Mouse (Mus musculus) CD4-positive, CD25-positive, alpha-beta regulatory T cell (primary cell): ENCODE results near the gene Oaz2. TPM values are rescaled to one million over a fixed set of nuclear protein-coding genes. Genes with fewer than 3 reads are reported as not detected.

Experiments used
- polyA plus RNA-seq: library from polyadenylated mRNA; unstranded; fragments of 100-300 nt; shearing (Covaris generic); gene quantifications from one replicate; pipeline ENCODE4 v1.2.1, GENCODE M21; 2017

The Oaz2 gene
- 102 TPM for polyA plus RNA-seq

DNA sequence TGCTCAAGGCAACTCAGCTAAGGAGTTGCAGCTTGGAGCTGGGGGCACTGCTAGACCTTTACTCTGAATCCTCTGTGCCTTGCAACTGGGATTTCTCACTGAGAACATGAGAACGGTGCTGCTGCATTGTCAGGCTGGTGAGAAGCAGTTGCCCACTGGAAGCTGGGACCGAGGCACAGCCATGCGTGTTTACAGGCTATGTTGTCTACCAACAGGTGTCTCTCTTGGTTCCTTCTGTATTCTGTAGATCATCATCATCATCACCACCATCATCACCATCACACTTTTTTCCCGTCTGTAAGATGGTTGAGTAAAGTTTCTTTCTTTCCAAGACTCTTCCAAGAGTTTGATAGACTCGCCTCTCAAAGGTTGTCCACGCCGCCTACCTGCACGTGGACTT is at the start of gene Oaz2:
TSS of gene Oaz2 (plus strand) at position 301 of the 400 bp plus-strand sequence.

GRCm38 (mm10) chr9:65629025-65629766 is 38.6 kb upstream of the Oaz2 start, which contains the start of gene Rbpms2:
Gene Rbpms2 (plus strand): TSS chr9:65629648.

Other genes starting within 250 kb of the Oaz2 start
- not detected for gene Slc51b, start 245.0 kb upstream of the Oaz2 start, polyA plus RNA-seq
- gene Mtfmt, start 232.2 kb upstream of the Oaz2 start, polyA plus RNA-seq: 36.4 TPM
- gene Spg21, start 207.1 kb upstream of the Oaz2 start, polyA plus RNA-seq: 135 TPM
- not detected for gene Ankdd1a, start 147.8 kb upstream of the Oaz2 start, polyA plus RNA-seq
- gene Plekho2, start 88.0 kb upstream of the Oaz2 start, polyA plus RNA-seq: 53.8 TPM
- 0.44 TPM for gene Pif1, start 80.8 kb upstream of the Oaz2 start, polyA plus RNA-seq
- gene Rbpms2, start 38.4 kb upstream of the Oaz2 start, polyA plus RNA-seq: 0.60 TPM
- gene Zfp609, start 159.6 kb downstream of the Oaz2 start, polyA plus RNA-seq: 6.0 TPM
- gene Pclaf, start 222.2 kb downstream of the Oaz2 start, polyA plus RNA-seq: 7.2 TPM
- 39.7 TPM for gene Trip4, start 240.8 kb downstream of the Oaz2 start, polyA plus RNA-seq
- 35.0 TPM for gene Csnk1g1, start 240.9 kb downstream of the Oaz2 start, polyA plus RNA-seq